Mouse (Mus musculus): ENCODE data around the gene Ccin.

DNA sequence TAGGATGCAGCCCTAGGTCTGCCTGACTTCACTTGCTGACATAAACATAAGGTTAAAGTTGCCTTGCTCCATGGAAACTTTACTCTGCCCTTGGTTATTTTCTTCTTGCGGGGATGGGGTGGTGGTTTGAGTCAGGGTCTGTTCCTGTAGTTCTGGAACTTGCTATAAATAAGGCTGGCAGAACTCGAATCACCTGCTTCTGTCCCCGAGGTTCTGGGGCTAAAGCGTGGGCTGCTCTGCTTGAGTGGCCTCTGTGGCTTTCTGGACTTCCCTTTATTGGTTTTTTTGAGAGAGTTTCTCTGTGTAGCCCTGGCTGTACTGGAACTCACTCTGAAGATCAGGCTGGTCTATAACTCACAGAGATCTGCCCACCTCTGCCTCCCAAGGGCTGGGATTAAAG is 32.8 kb downstream of the Ccin start:
- no peak for TF ChIP-seq CTCF (IDR thresholded peaks at IDR 0.05; ENCODE audit: control insufficient read depth, insufficient read depth, low read length)
- TF ChIP-seq POLR2A (IDR thresholded peaks at IDR 0.05; ENCODE audit: borderline replicate concordance, control insufficient read depth, low read depth, low read length), result no peak
